Mouse (Mus musculus): ENCODE measurements around the gene 2200002J24Rik. TPM values are rescaled to one million over a fixed set of nuclear protein-coding genes. Genes with fewer than 3 reads are reported as not detected.
"Not testable (repeated sequence)": the region's sequence is repeated elsewhere in the genome, so short reads cannot be mapped to it uniquely, and the experiment has no call there.

Gene 2200002J24Rik
- polyA plus RNA-seq, 2 experiments from 2014 or later: not detected

GRCm38 (mm10) chr7:30728739-30729395 is 30.1 kb downstream of the 2200002J24Rik start:
- ATAC-seq: no peak

DNA sequence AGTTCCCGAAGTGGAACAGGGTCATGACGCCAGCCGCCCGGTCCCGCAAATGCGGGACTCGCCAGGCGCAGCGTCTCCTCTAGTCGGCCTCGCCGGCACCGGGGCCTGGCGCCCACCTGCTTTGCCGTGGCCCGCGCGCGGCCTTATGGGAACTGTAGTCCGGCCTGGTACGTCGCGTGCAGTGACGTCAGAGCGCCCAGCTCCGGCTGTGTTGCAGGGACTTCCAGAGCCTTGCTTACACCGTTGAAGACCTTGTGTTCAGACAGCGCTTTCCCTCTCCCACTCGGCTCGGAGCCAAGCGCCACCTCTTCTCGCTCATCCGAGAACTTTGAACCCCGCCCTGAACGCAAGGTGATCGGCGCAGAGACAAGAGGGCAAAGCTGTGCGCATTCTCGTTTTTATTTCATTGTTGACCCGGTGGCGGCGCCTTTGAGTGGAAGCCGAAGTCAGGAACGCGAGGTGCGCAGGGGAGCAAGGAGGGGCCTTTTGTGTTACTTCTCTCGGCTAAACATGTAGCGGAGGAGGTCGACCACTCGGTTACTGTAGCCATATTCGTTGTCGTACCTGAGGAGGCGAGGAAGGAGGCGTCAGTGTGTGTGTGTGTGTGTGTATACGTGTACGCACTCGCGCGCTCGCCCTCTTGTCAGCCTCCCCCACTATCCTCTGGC is 30.8 kb downstream of the 2200002J24Rik start, which contains the start of gene Tmem147:
Gene Tmem147 (minus strand): TSS at position 145 of the 668 bp plus-strand sequence.
- ATAC-seq: peak; percentile 92

GRCm38 (mm10) chr7:30730064-30730722 is 31.5 kb downstream of the 2200002J24Rik start:
- not testable (repeated sequence) for ATAC-seq

DNA sequence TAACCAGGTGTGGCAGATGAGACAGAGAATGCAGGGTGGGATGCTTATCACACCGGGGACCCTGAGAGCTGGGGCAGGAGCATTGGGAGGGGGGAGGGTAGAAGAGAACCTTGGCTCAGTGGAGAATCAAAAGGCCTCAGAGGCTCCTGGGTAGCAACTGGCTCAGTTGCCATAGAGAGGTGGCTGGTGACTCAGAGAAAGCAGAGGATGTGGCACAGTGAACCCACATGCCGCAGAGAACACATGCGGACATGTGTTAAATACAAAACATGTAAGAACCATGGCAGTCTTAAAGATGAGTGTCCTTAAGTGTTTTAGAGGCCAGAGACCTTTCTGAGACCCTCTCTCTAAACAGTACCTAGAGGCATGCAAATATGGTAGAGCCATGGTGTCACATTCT is 37.5 kb downstream of the 2200002J24Rik start:
- ATAC-seq: no peak

DNA sequence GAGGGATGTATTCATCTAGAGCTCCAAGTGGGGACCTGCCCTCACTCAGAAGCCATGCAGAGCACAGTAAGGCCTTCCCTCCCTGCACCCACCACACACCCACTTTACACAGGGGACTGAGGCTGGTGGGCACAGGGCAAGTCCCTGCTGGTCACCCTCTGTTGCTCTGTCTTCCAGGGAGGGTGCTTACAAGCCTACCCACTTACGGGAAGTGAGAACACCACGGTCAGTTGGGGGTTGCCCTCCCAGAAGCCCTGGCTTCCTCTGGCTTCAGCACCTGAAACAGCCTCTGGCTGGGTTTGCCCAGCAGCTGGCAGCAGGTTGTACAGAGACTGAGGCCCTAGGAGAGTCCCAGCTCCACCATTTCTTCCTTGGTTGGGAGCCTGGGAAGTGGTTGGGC is 43.8 kb downstream of the 2200002J24Rik start:
- ATAC-seq: not testable (repeated sequence)

DNA sequence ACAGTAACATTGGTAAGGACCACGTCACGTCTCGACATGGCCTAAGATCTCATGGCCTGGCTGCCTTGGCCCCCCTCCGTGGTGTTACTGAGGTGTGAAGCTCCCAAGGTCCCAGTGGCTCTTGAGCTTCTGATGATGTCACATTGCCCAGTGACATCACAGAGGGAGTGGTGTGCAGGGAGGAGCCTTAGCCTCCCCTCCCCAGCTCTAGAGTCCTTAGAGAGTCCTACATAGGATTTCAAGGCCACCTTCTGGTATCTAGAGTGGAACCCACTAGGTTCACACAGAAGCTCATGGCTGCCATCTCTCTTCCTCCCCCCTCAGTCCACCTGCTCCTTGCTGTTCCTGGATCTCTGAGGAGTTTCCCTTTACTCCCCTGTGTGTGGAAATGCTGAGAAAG is 44.9 kb downstream of the 2200002J24Rik start, which contains the start of gene Gapdhs:
Gene Gapdhs (minus strand): TSS at position 65 of the 400 bp plus-strand sequence.
- ATAC-seq: not testable (repeated sequence)

GRCm38 (mm10) chr7:30744022-30744598 is 45.4 kb downstream of the 2200002J24Rik start:
- ATAC-seq: no peak

- ATAC-seq: no peak
Observed at GRCm38 (mm10) chr7:30747525-30748204, 48.9 kb downstream of the 2200002J24Rik start.

Other genes with a start within 250 kb of the 2200002J24Rik start
- not detected for gene Kirrel2, start 241.2 kb upstream of the 2200002J24Rik start, polyA plus RNA-seq (2017; shearing (Covaris generic))
- under 1 TPM in 1 of 2 experiments, not detected in 1; 0.24 TPM for gene Nphs1, start 240.6 kb upstream of the 2200002J24Rik start, polyA plus RNA-seq (2017; shearing (Covaris generic))
- not detected for gene Prodh2, start 205.3 kb upstream of the 2200002J24Rik start, polyA plus RNA-seq (2017; shearing (Covaris generic))
- 1 to 10 TPM; 1.0 to 1.1 TPM for gene Arhgap33, start 163.9 kb upstream of the 2200002J24Rik start, polyA plus RNA-seq (2017; shearing (Covaris generic))
- 1 to 10 TPM; 1.8 to 2.5 TPM for gene Hspb6, start 146.7 kb upstream of the 2200002J24Rik start, polyA plus RNA-seq (2017; shearing (Covaris generic))
- gene Proser3, start 146.6 kb upstream of the 2200002J24Rik start, polyA plus RNA-seq (2017; shearing (Covaris generic)): 1 to 10 TPM; 2.5 to 4.8 TPM
- gene Lin37, start 139.1 kb upstream of the 2200002J24Rik start, polyA plus RNA-seq (2017; shearing (Covaris generic)): 100 to 1,000 TPM in 1 of 2 experiments, 10 to 100 TPM in 1; 93.6 to 106 TPM
- 10 to 100 TPM; 55.1 to 58.9 TPM for gene U2af1l4, start 135.6 kb upstream of the 2200002J24Rik start, polyA plus RNA-seq (2017; shearing (Covaris generic))
- 10 to 100 TPM; 57.9 to 60.0 TPM for gene Gm49396, start 135.6 kb upstream of the 2200002J24Rik start, polyA plus RNA-seq (2017; shearing (Covaris generic))
- gene Psenen, start 135.3 kb upstream of the 2200002J24Rik start, polyA plus RNA-seq (2017; shearing (Covaris generic)): 100 to 1,000 TPM; 279 to 335 TPM
- 100 to 1,000 TPM; 162 to 234 TPM for gene Igflr1, start 133.5 kb upstream of the 2200002J24Rik start, polyA plus RNA-seq (2017; shearing (Covaris generic))
- gene Kmt2b, start 110.2 kb upstream of the 2200002J24Rik start, polyA plus RNA-seq (2017; shearing (Covaris generic)): 10 to 100 TPM; 14.9 to 16.9 TPM
- gene Zbtb32, start 100.0 kb upstream of the 2200002J24Rik start, polyA plus RNA-seq (2017; shearing (Covaris generic)): 10 to 100 TPM; 15.8 to 19.7 TPM
- 1 to 10 TPM; 2.2 to 3.3 TPM for gene Upk1a, start 86.1 kb upstream of the 2200002J24Rik start, polyA plus RNA-seq (2017; shearing (Covaris generic))
- 100 to 1,000 TPM; 421 to 746 TPM for gene Cox6b1, start 72.8 kb upstream of the 2200002J24Rik start, polyA plus RNA-seq (2017; shearing (Covaris generic))
- not detected for gene Etv2, start 63.1 kb upstream of the 2200002J24Rik start, polyA plus RNA-seq (2017; shearing (Covaris generic))
- 10 to 100 TPM; 25.6 to 37.9 TPM for gene Rbm42, start 48.6 kb upstream of the 2200002J24Rik start, polyA plus RNA-seq (2017; shearing (Covaris generic))
- 10 to 100 TPM; 20.0 to 20.4 TPM for gene Haus5, start 33.9 kb upstream of the 2200002J24Rik start, polyA plus RNA-seq (2017; shearing (Covaris generic))
- not detected for gene Pmis2, start 27.3 kb upstream of the 2200002J24Rik start, polyA plus RNA-seq (2017; shearing (Covaris generic))
- gene Atp4a, start 13.3 kb downstream of the 2200002J24Rik start, polyA plus RNA-seq (2017; shearing (Covaris generic)): not detected
- 10 to 100 TPM; 46.6 to 48.1 TPM for gene Tmem147, start 30.6 kb downstream of the 2200002J24Rik start, polyA plus RNA-seq (2017; shearing (Covaris generic))
- not detected for gene Gapdhs, start 44.8 kb downstream of the 2200002J24Rik start, polyA plus RNA-seq (2017; shearing (Covaris generic))
- under 1 TPM in 1 of 2 experiments, not detected in 1; 0.69 TPM for gene Sbsn, start 52.5 kb downstream of the 2200002J24Rik start, polyA plus RNA-seq (2017; shearing (Covaris generic))
- gene Dmkn, start 64.8 kb downstream of the 2200002J24Rik start, polyA plus RNA-seq (2017; shearing (Covaris generic)): under 1 TPM in 1 of 2 experiments, not detected in 1; 0.17 TPM
- not detected for gene Krtdap, start 89.0 kb downstream of the 2200002J24Rik start, polyA plus RNA-seq (2017; shearing (Covaris generic))
- under 1 TPM; 0.22 to 0.68 TPM for gene Ffar2, start 124.8 kb downstream of the 2200002J24Rik start, polyA plus RNA-seq (2017; shearing (Covaris generic))
- gene Ffar3, start 157.3 kb downstream of the 2200002J24Rik start, polyA plus RNA-seq (2017; shearing (Covaris generic)): not detected
- under 1 TPM; 0.19 to 0.28 TPM for gene Ffar1, start 162.6 kb downstream of the 2200002J24Rik start, polyA plus RNA-seq (2017; shearing (Covaris generic))
- gene Cd22, start 181.4 kb downstream of the 2200002J24Rik start, polyA plus RNA-seq (2017; shearing (Covaris generic)): 1 to 10 TPM; 4.5 to 9.3 TPM
- not detected for gene Mag, start 215.9 kb downstream of the 2200002J24Rik start, polyA plus RNA-seq (2017; shearing (Covaris generic))
- gene Hamp2, start 225.8 kb downstream of the 2200002J24Rik start, polyA plus RNA-seq (2017; shearing (Covaris generic)): not detected
- not detected for gene Hamp, start 245.1 kb downstream of the 2200002J24Rik start, polyA plus RNA-seq (2017; shearing (Covaris generic))

All from activated CD4-positive, CD25-positive, alpha-beta regulatory T cell, adult 4 months (primary cell).